Mouse (Mus musculus): ENCODE results near the gene Cadm2. TPM values are rescaled to one million over a fixed set of nuclear protein-coding genes. Genes with fewer than 3 reads are reported as not detected.

The Cadm2 gene
- polyA plus RNA-seq, 1 experiment from 2014 or later = 12.0 TPM

DNA sequence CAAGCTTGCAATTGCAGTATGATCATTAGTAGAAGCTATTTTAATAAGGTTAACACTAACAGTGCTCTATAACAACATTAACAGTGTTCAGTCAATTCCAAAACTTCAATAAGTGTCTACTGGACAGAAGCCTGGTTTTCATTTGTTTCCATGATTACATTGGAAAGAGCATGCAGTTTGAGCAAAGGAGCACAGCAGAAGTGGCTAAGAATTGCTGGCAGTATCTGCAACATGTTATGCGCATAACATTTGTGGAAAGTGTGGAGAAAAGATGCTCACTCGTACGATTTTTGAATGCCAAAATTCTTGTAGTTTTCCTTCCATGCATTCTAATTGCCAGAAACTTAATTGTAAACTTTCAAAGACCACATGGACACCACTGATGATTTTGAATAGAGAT lies 718.9 kb downstream of the Cadm2 start:
- H3K4me2 ChIP-seq (replicated peaks) = no peak overlapping the region
- ATAC-seq (ENCODE audit: low FRiP score, low read depth) = no peak
- no peak overlapping the region for H3K27ac ChIP-seq
- no peak overlapping the region for H3K4me3 ChIP-seq
- no peak overlapping the region for H3K9ac ChIP-seq
- H3K4me1 ChIP-seq = no peaks in the 10 kb centered on the region
- WGBS = 88% methylated on average over 3 of the region's 3 CpGs
- H3K36me3 ChIP-seq = no peaks in the 10 kb centered on the region
- no peaks in the 10 kb centered on the region for H3K27me3 ChIP-seq (replicated peaks)
- H3K9me3 ChIP-seq = no peaks in the 10 kb centered on the region

- no peaks in the 10 kb centered on the region for H3K9me3 ChIP-seq
- no peak overlapping the region for H3K4me3 ChIP-seq
- no peaks in the 10 kb centered on the region for H3K27me3 ChIP-seq (replicated peaks)
- H3K9ac ChIP-seq = no peak overlapping the region
- no peak overlapping the region for H3K27ac ChIP-seq
- no peaks in the 10 kb centered on the region for H3K4me1 ChIP-seq
- no peaks in the 10 kb centered on the region for H3K36me3 ChIP-seq
- H3K4me2 ChIP-seq (replicated peaks) = no peak overlapping the region
- 0 out of 2 replicates have a peak, but pooled peaks have one; percentile 29 for ATAC-seq (ENCODE audit: low FRiP score, low read depth)
- WGBS = 53% methylated on average over 4 of the region's 4 CpGs
These were observed 720.0 kb downstream of the Cadm2 start for GRCm38 (mm10) chr16:66900664-66901063.

DNA sequence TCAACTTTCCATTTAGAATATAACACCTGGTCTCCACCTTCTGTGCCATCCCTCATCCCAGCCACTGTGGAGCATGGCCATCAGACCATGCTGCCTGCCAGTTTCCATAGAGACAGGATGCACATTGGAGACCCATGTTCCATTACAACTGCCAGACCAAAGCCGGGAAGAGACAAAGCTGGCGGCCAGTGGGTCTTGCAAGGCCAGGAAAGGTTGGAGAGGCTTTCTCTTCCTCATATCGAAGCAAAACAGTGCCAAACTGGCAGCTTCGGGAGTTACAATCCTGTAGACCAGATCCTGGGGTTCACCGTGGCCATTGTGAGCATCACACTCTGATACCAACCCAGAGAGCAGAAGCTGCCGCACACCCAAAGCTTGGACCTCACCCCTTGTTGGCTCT lies 728.3 kb downstream of the Cadm2 start:
- H3K27me3 ChIP-seq (replicated peaks) = no peaks in the 10 kb centered on the region
- 82% methylated on average over 6 of the region's 6 CpGs for WGBS
- H3K36me3 ChIP-seq = no peaks in the 10 kb centered on the region
- no peak overlapping the region for H3K9ac ChIP-seq
- no peak overlapping the region for H3K4me3 ChIP-seq
- H3K9me3 ChIP-seq = no peaks in the 10 kb centered on the region
- no peak overlapping the region for H3K4me2 ChIP-seq (replicated peaks)
- ATAC-seq (ENCODE audit: low FRiP score, low read depth) = peak; percentile 41; the same call in 1 of the 2 replicates
- no peaks in the 10 kb centered on the region for H3K4me1 ChIP-seq
- H3K27ac ChIP-seq = no peak overlapping the region

DNA sequence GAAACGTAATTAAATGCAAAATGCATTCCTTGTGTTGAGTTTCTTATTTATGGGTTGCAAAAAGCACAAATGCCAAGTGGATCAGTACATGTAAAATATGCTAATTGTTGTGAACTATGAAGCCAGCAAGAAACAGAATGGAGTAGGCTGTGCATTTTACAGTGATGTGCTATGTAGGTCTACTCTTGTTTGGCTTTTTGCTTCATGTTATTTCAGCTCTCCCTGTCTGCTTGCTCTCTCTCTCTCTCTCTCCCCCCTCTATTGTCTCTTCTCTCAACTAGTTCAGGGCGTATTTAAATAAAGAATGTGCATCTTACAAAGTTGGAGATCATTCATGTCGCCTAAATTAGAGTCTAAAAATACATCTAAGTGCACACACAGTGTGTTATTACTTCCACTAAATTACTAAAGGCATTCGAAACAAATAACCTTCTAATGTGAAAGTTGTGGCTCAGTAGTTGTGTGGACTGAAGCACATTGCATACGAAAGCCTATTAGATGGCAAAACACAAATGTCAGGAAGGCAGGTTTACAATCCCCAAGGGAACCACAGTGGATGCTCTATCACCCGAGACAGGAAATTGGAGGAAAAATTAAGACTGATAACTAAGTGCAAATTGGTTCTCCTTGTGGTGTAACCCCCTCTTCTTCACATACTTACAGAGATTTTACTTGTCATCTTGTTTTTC lies 729.0 kb downstream of the Cadm2 start:
- no peak for ATAC-seq (ENCODE audit: low FRiP score, low read depth)
- H3K4me2 ChIP-seq (replicated peaks) = no peak overlapping the region
- no peaks in the 10 kb centered on the region for H3K27me3 ChIP-seq (replicated peaks)
- no peak overlapping the region for H3K9ac ChIP-seq
- no peaks in the 10 kb centered on the region for H3K36me3 ChIP-seq
- H3K9me3 ChIP-seq = no peaks in the 10 kb centered on the region
- WGBS = 64% methylated on average over 6 of the region's 6 CpGs
- H3K4me3 ChIP-seq = no peak overlapping the region
- no peak overlapping the region for H3K27ac ChIP-seq
- H3K4me1 ChIP-seq = no peaks in the 10 kb centered on the region

- H3K4me2 ChIP-seq (replicated peaks) = no peak overlapping the region
- no peaks in the 10 kb centered on the region for H3K27me3 ChIP-seq (replicated peaks)
- WGBS = 90% methylated on average over 8 of the region's 8 CpGs
- no peaks in the 10 kb centered on the region for H3K36me3 ChIP-seq
- no peak overlapping the region for H3K4me3 ChIP-seq
- H3K9me3 ChIP-seq = no peaks in the 10 kb centered on the region
- no peak overlapping the region for H3K9ac ChIP-seq
- no peaks in the 10 kb centered on the region for H3K4me1 ChIP-seq
- ATAC-seq (ENCODE audit: low FRiP score, low read depth) = no peak
- no peak overlapping the region for H3K27ac ChIP-seq
These were observed 730.8 kb downstream of the Cadm2 start for GRCm38 (mm10) chr16:66889907-66890306.

DNA sequence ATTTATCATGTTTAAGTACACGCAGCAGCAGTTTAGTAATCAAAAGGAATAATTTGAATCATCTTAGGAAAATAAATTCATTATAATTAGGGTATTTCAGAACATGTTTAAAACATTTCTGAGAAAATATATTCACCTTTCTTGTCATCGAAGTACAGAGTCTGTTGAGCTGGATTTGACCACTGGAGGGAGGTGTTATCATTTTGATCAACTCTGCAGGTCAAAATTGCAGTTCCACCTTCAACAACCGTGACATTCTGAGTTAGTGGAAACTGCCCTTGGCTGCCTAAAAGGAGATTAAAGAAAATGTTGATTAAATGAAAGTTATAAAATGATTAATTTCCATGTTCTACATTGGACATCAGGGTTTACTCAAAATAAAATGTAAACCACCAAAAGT lies 738.1 kb downstream of the Cadm2 start:
- H3K4me2 ChIP-seq (replicated peaks) = no peak overlapping the region
- ATAC-seq (ENCODE audit: low FRiP score, low read depth) = no peak
- H3K27ac ChIP-seq = no peak overlapping the region
- no peaks in the 10 kb centered on the region for H3K27me3 ChIP-seq (replicated peaks)
- H3K4me3 ChIP-seq = no peak overlapping the region
- H3K4me1 ChIP-seq = no peaks in the 10 kb centered on the region
- 62% methylated on average over 3 of the region's 3 CpGs for WGBS
- no peaks in the 10 kb centered on the region for H3K9me3 ChIP-seq
- no peak overlapping the region for H3K9ac ChIP-seq
- no peaks in the 10 kb centered on the region for H3K36me3 ChIP-seq

- H3K4me2 ChIP-seq (replicated peaks) = no peak overlapping the region
- H3K36me3 ChIP-seq = no peaks in the 10 kb centered on the region
- H3K27ac ChIP-seq = no peak overlapping the region
- no peak overlapping the region for H3K4me3 ChIP-seq
- H3K9me3 ChIP-seq = no peaks in the 10 kb centered on the region
- H3K9ac ChIP-seq = no peak overlapping the region
- ATAC-seq (ENCODE audit: low FRiP score, low read depth) = no peak
- no peaks in the 10 kb centered on the region for H3K4me1 ChIP-seq
- WGBS = 81% methylated on average over 3 of the region's 3 CpGs
- H3K27me3 ChIP-seq (replicated peaks) = no peaks in the 10 kb centered on the region
These were observed 749.5 kb downstream of the Cadm2 start for GRCm38 (mm10) chr16:66871201-66871600.

GRCm38 (mm10) chr16:66851047-66851446 lies 769.7 kb downstream of the Cadm2 start:
- peaks cover 6% of the 10 kb centered on the region; the same call in 1 of the 2 replicates for H3K4me1 ChIP-seq
- H3K27me3 ChIP-seq (replicated peaks) = no peaks in the 10 kb centered on the region
- H3K9ac ChIP-seq = no peak overlapping the region
- H3K27ac ChIP-seq = no peak overlapping the region
- no peaks in the 10 kb centered on the region for H3K9me3 ChIP-seq
- 49% methylated on average over 3 of the region's 3 CpGs for WGBS
- no peak overlapping the region for H3K4me2 ChIP-seq (replicated peaks)
- H3K36me3 ChIP-seq = no peaks in the 10 kb centered on the region
- no peak for ATAC-seq (ENCODE audit: low FRiP score, low read depth)
- no peak overlapping the region for H3K4me3 ChIP-seq

DNA sequence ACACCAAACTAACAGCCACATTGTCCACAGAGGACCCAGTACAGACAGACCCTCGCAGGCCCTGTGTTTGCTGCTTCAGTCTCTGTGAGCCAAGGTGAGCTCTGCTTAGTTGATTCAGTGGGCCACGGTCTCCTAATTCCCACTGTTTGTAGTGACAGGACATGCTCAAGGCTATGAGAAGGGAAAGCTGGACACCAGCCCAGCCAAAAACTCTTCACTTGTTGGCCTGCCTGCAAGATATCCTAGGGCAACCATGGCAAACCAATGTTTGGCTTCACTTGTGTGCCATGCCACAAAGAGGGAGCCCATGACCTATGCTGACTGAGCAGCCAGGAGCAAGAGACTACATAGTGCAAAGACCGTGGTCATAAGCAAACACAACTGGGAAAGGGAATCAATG lies 795.8 kb downstream of the Cadm2 start:
- Histone ChIP-seq H3K9me3 (no peaks in the 10 kb centered on the region), H3K27ac (no peak overlapping the region), H3K4me3 (no peak overlapping the region), H3K9ac (no peak overlapping the region), H3K4me1 (no peaks in the 10 kb centered on the region), H3K27me3 (replicated peaks) (no peaks in the 10 kb centered on the region), H3K36me3 (no peaks in the 10 kb centered on the region), H3K4me2 (replicated peaks) (no peak overlapping the region)
- ATAC-seq (ENCODE audit: low FRiP score, low read depth) = no peak
- 87% methylated on average over 3 of the region's 3 CpGs for WGBS

DNA sequence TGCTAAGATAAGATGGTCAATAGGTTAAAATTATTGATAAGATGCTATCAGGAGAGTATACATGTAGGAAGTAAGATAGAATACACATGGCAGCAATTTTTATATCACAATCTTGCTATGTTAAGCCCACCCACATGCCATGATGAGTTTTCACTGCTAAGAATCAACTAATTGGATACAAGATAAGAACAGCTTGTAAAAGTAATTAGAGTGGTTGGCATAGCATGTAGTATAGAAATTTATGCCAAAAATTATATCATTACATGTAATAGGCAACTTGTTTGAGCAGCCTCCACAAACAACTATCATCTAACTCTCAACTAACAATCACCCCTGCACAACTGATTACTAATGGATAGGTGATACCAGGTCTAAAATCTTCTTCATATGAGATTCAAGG lies 809.2 kb downstream of the Cadm2 start:
- Histone ChIP-seq H3K9me3 (no peaks in the 10 kb centered on the region), H3K4me1 (no peaks in the 10 kb centered on the region), H3K4me2 (replicated peaks) (no peak overlapping the region), H3K27me3 (replicated peaks) (no peaks in the 10 kb centered on the region), H3K4me3 (no peak overlapping the region), H3K27ac (no peak overlapping the region), H3K36me3 (no peaks in the 10 kb centered on the region), H3K9ac (no peak overlapping the region)
- no peak for ATAC-seq (ENCODE audit: low FRiP score, low read depth)

DNA sequence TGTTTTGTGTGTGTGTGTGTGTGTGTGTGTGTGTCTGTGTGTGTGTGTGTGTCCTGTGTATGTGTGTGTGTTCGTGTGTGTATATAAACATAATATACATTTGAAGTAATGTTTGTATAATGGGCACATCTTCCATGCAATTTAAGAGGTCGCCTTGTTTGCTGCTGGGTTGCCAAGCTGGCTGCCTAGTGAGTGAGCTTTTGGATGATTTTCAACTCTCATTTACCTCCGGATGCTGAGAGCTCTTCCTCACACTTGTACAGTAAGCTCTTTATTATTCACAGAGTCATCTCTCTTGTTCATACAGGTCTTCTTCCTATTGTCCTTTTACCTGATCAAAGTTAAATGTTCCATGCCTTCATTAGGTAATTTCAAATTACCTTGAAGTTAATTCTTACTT lies 822.5 kb downstream of the Cadm2 start:
- Histone ChIP-seq H3K4me2 (replicated peaks) (no peak overlapping the region), H3K27ac (no peak overlapping the region), H3K27me3 (replicated peaks) (no peaks in the 10 kb centered on the region), H3K9ac (no peak overlapping the region), H3K9me3 (no peaks in the 10 kb centered on the region), H3K4me1 (no peaks in the 10 kb centered on the region), H3K4me3 (no peak overlapping the region), H3K36me3 (no peaks in the 10 kb centered on the region)
- 72% methylated on average over 3 of the region's 3 CpGs for WGBS
- no peak for ATAC-seq (ENCODE audit: low FRiP score, low read depth)

- H3K27me3 ChIP-seq (replicated peaks) = no peaks in the 10 kb centered on the region
- H3K4me2 ChIP-seq (replicated peaks) = no peak overlapping the region
- WGBS = 81% methylated on average over 3 of the region's 3 CpGs
- ATAC-seq (ENCODE audit: low FRiP score, low read depth) = no peak
- no peak overlapping the region for H3K9ac ChIP-seq
- no peaks in the 10 kb centered on the region for H3K9me3 ChIP-seq
- no peaks in the 10 kb centered on the region for H3K4me1 ChIP-seq
- H3K27ac ChIP-seq = no peak overlapping the region
- H3K4me3 ChIP-seq = no peak overlapping the region
- no peaks in the 10 kb centered on the region for H3K36me3 ChIP-seq
These were observed 827.6 kb downstream of the Cadm2 start for GRCm38 (mm10) chr16:66793067-66793466.

GRCm38 (mm10) chr16:66771883-66772282 lies 848.8 kb downstream of the Cadm2 start:
- Histone ChIP-seq H3K9me3 (no peaks in the 10 kb centered on the region), H3K9ac (no peak overlapping the region), H3K36me3 (no peaks in the 10 kb centered on the region), H3K4me3 (no peak overlapping the region), H3K4me1 (0 out of 2 replicates have a peak, but pooled peaks cover 2% of the 10 kb centered on the region), H3K27ac (no peak overlapping the region), H3K4me2 (replicated peaks) (no peak overlapping the region), H3K27me3 (replicated peaks) (no peaks in the 10 kb centered on the region)
- WGBS = 25% methylated on average over 4 of the region's 4 CpGs
- no peak for ATAC-seq (ENCODE audit: low FRiP score, low read depth)

All from neural tube, embryonic 12.5 days (tissue).